Mouse (Mus musculus): ENCODE data around the gene Olfm1. TPM values are rescaled to one million over a fixed set of nuclear protein-coding genes. Genes with fewer than 3 reads are reported as not detected.

The Olfm1 gene
- total RNA-seq, 2 experiments from 2014 or later = 1,583 to 1,720 TPM

DNA sequence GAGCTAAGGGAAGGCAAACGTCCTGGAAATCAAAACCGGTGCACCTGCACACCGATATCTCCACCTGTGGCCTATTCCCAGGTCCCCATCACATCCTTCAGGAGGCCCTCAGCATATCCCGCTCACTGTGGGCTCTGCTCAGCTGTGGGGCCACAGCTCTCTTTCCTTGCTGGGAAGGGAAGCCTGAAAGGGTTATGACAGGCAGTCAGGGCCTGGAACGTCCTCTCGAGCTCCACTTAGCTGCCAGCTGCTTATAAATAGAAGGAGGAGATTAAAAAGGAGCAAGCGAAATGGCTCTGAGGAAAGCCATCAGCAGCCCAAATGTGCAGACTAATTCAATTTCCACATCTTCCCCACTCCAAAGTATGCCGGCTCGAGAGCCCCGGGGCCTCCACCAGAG lies 86.1 kb downstream of the Olfm1 start:
- no peak for DNase-seq (ENCODE audit: extremely low spot score in 1 of 2, low spot score in 1 of 2)

Other genes with a start within 250 kb of the Olfm1 start
- gene Fcnb, start 108.1 kb upstream of the Olfm1 start, total RNA-seq (2021) = not detected

Measured in layer of hippocampus, postnatal 25 days (tissue).